Mouse (Mus musculus): ENCODE data around the gene Prdm16. TPM values are rescaled to one million over a fixed set of nuclear protein-coding genes. Genes with fewer than 3 reads are reported as not detected.
A peak's percentile ranks its signal among the peaks of the same experiment; 100 is the strongest.

Prdm16 gene
- polyA plus RNA-seq, 1 experiment from 2014 or later, result 12.6 TPM

DNA sequence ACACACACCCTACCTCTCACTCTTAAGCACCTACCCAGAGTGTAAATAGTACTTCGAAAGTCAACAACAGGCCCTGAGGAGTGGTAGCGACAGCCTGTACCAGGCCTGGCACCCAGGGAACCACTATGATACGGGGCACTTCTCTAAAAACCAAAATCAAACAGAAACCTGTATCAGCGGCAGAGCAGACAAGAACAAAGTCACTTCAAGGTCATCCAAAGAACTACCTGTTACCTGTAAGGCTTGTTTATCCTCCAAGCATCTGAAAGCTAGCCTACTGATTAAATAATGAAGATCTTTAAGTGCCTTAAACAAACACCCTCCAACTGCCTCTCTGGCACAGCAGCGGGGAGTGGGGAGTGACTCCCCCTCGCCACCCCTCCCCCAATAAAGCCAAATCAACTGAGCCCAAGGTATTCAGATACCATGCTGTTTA lies 110.3 kb downstream of the Prdm16 start:
- ATAC-seq, result no peak
- no peak overlapping the region for H3K4me2 ChIP-seq (ENCODE audit: low read length)
- no peak overlapping the region for H3K27ac ChIP-seq (ENCODE audit: low read depth, low read length)
- 85% methylated on average over 6 of the region's 6 CpGs for WGBS
- H3K9me3 ChIP-seq (ENCODE audit: control insufficient read depth, low read length), result no peaks in the 10 kb centered on the region
- H3K4me3 ChIP-seq (ENCODE audit: low read length), result no peak overlapping the region
- no peaks in the 10 kb centered on the region; the same call in 1 of the 2 replicates for H3K27me3 ChIP-seq (replicated peaks; ENCODE audit: control insufficient read depth, insufficient read depth, low read length)
- no peaks in the 10 kb centered on the region for H3K36me3 ChIP-seq (ENCODE audit: control insufficient read depth, insufficient read depth, low read length)
- no peak overlapping the region for H3K9ac ChIP-seq (ENCODE audit: low read depth, low read length)
- H3K4me1 ChIP-seq (ENCODE audit: control insufficient read depth, insufficient read depth, low read depth, low read length), result no peaks in the 10 kb centered on the region

DNA sequence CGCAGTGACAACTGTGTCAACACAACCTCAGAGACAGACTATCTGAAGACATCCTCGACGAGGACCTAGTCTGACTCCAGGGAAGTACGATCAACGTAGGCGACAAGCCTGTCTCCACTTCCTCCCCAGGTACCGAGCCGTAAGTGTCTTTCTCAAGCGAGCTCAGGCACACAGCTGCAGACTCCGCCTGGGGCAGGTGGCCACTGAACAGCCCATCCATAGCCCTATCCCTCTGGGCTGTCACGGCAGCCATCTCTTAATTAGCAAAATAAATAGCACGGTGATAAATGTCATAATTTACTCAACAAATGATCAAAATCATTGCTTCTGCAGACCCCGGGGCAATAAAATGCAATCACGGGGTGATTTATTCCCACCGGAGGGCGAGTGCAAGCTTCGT lies 112.8 kb downstream of the Prdm16 start:
- no peaks in the 10 kb centered on the region for H3K36me3 ChIP-seq (ENCODE audit: control insufficient read depth, insufficient read depth, low read length)
- ATAC-seq, result no peak
- no peak overlapping the region for H3K9ac ChIP-seq (ENCODE audit: low read depth, low read length)
- H3K4me2 ChIP-seq (ENCODE audit: low read length), result no peak overlapping the region
- H3K9me3 ChIP-seq (ENCODE audit: control insufficient read depth, low read length), result no peaks in the 10 kb centered on the region
- H3K4me1 ChIP-seq (ENCODE audit: control insufficient read depth, insufficient read depth, low read depth, low read length), result no peaks in the 10 kb centered on the region
- H3K27ac ChIP-seq (ENCODE audit: low read depth, low read length), result no peak overlapping the region
- peaks cover 3% of the 10 kb centered on the region; the same call in 1 of the 2 replicates for H3K27me3 ChIP-seq (replicated peaks; ENCODE audit: control insufficient read depth, insufficient read depth, low read length)
- WGBS, result 39% methylated on average over 17 of the region's 17 CpGs
- no peak overlapping the region for H3K4me3 ChIP-seq (ENCODE audit: low read length)

DNA sequence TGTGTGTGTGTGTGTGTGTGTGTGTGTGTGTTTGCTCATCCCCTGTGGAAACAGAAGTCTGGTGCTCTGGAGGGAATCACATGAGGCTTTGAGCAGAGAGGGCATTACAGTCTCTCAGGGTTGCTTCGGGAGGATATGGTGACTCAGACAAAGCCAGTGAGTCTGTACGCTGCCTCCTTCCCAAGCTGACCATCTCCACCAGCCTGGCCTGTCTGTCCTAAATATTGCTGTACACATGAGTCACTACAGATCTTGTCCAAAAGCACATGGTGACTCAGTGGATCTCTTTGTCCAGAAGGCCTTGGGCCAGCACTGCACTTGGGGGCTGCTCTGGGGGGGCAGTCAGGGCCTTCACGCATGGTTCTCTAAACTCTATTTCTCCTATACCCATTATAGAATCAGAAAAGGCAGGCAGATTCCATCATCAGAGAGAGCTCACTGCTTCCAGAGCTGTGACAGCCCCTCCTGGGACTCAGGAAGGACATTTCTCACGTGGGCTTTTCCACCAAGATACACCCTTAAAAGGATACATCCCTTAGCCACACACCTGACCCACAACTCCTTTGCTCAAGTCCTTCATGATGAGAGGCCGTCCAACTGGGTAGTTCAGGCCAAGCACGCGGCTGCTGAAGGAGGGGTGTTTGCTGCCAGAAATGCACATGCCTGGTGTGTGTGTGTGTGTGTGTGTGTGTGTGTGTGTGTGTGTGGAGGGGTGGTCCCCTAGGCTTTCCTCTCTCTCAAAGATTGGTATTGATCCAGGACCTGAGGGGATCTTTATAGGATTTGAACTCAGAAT lies 114.6 kb downstream of the Prdm16 start:
- no peaks in the 10 kb centered on the region for H3K9me3 ChIP-seq (ENCODE audit: control insufficient read depth, low read length)
- 86% methylated on average over 7 of the region's 7 CpGs for WGBS
- no peak overlapping the region for H3K9ac ChIP-seq (ENCODE audit: low read depth, low read length)
- no peaks in the 10 kb centered on the region for H3K36me3 ChIP-seq (ENCODE audit: control insufficient read depth, insufficient read depth, low read length)
- peaks cover 5% of the 10 kb centered on the region for H3K27me3 ChIP-seq (replicated peaks; ENCODE audit: control insufficient read depth, insufficient read depth, low read length)
- H3K27ac ChIP-seq (ENCODE audit: low read depth, low read length), result no peak overlapping the region
- H3K4me2 ChIP-seq (ENCODE audit: low read length), result no peak overlapping the region
- H3K4me1 ChIP-seq (ENCODE audit: control insufficient read depth, insufficient read depth, low read depth, low read length), result no peaks in the 10 kb centered on the region
- ATAC-seq, result no peak
- H3K4me3 ChIP-seq (ENCODE audit: low read length), result no peak overlapping the region

DNA sequence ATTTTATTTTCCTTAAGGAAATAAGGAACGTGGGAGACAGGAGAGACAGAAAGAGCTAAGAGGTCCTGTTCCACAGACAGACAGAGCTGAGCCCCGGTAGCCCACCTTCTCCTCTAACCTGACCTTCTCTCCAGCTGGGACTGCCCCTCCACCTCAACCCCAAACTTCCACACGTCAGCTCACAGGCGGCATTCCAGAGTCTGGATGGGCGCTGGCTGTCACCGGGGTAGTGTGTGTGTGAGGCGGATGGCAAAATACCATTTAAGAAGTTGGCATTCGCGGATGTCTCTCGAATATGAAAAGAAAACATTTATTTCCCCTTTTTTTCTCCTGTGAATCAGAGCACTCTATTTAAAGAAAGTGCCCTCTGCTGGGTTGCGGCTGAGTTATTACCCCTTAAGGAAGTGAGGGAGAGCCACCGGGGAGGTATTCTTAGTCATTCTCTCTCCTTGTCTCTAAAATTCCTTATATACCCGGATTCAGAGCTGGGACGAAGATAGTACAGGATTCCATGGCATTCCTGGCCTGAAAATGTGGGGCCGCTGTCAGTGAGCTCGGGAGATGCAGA lies 117.1 kb downstream of the Prdm16 start:
- H3K9ac ChIP-seq (ENCODE audit: low read depth, low read length), result no peak overlapping the region
- ATAC-seq, result no peak
- H3K4me3 ChIP-seq (ENCODE audit: low read length), result no peak overlapping the region
- no peaks in the 10 kb centered on the region for H3K9me3 ChIP-seq (ENCODE audit: control insufficient read depth, low read length)
- no peaks in the 10 kb centered on the region for H3K36me3 ChIP-seq (ENCODE audit: control insufficient read depth, insufficient read depth, low read length)
- H3K27me3 ChIP-seq (replicated peaks; ENCODE audit: control insufficient read depth, insufficient read depth, low read length), result peaks cover 5% of the 10 kb centered on the region; the same call in 1 of the 2 replicates
- WGBS, result 73% methylated on average over 16 of the region's 16 CpGs
- no peak overlapping the region for H3K27ac ChIP-seq (ENCODE audit: low read depth, low read length)
- H3K4me2 ChIP-seq (ENCODE audit: low read length), result no peak overlapping the region
- peaks cover 3% of the 10 kb centered on the region; the same call in 1 of the 2 replicates for H3K4me1 ChIP-seq (ENCODE audit: control insufficient read depth, insufficient read depth, low read depth, low read length)

DNA sequence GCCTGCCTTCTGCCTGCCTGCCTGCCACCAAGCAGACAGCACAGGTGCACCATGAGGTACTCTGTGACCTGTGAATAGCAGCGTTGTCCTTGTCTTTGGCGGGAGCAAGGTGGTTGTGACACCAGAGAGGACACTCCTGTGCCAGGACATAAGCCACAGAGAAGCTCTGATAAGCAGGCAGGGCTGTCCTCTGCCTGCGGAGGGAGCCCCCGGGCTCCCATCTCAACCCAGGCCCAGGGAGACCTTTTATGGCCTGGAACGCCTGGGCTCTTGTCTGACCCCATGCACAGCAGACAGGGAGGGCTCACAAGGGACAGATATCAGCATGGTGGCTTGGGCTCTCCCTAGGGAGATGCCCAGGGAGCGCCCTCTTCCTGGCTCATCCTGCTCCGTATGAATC lies 118.7 kb downstream of the Prdm16 start:
- no peak overlapping the region for H3K9ac ChIP-seq (ENCODE audit: low read depth, low read length)
- peaks cover 5% of the 10 kb centered on the region; the same call in 1 of the 2 replicates for H3K27me3 ChIP-seq (replicated peaks; ENCODE audit: control insufficient read depth, insufficient read depth, low read length)
- H3K36me3 ChIP-seq (ENCODE audit: control insufficient read depth, insufficient read depth, low read length), result no peaks in the 10 kb centered on the region
- H3K9me3 ChIP-seq (ENCODE audit: control insufficient read depth, low read length), result no peaks in the 10 kb centered on the region
- peaks cover 3% of the 10 kb centered on the region; the same call in 1 of the 2 replicates for H3K4me1 ChIP-seq (ENCODE audit: control insufficient read depth, insufficient read depth, low read depth, low read length)
- WGBS, result 85% methylated on average over 7 of the region's 7 CpGs
- H3K4me3 ChIP-seq (ENCODE audit: low read length), result no peak overlapping the region
- no peak overlapping the region for H3K27ac ChIP-seq (ENCODE audit: low read depth, low read length)
- H3K4me2 ChIP-seq (ENCODE audit: low read length), result no peak overlapping the region
- no peak for ATAC-seq

DNA sequence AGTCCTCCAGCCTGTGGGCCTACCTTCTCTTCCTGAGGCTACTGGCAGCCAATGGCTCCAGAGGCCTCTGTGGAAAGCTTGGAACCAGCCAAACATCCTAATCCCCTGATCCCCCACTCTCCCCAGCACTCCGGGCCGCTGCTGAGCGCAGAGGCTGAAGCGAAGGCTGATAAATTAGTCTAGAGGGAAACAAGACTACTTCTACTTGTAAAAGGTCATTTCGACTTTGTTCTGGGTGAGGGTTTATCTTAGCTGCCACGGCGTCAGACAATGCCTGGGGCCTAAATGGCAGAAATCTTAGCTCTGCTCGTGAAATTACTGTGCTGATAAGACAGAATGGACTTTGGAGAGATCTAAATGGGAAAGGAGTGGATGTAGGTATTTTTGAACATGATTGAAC lies 120.2 kb downstream of the Prdm16 start:
- no peak overlapping the region for H3K4me2 ChIP-seq (ENCODE audit: low read length)
- H3K36me3 ChIP-seq (ENCODE audit: control insufficient read depth, insufficient read depth, low read length), result no peaks in the 10 kb centered on the region
- peaks cover 3% of the 10 kb centered on the region; the same call in 1 of the 2 replicates for H3K4me1 ChIP-seq (ENCODE audit: control insufficient read depth, insufficient read depth, low read depth, low read length)
- H3K27me3 ChIP-seq (replicated peaks; ENCODE audit: control insufficient read depth, insufficient read depth, low read length), result peaks cover 6% of the 10 kb centered on the region
- no peak for ATAC-seq
- no peak overlapping the region for H3K4me3 ChIP-seq (ENCODE audit: low read length)
- H3K9me3 ChIP-seq (ENCODE audit: control insufficient read depth, low read length), result no peaks in the 10 kb centered on the region
- H3K9ac ChIP-seq (ENCODE audit: low read depth, low read length), result 0 out of 2 replicates have a peak overlapping the region, but pooled peaks have one; percentile 2
- WGBS, result 51% methylated on average over 8 of the region's 8 CpGs
- H3K27ac ChIP-seq (ENCODE audit: low read depth, low read length), result no peak overlapping the region

DNA sequence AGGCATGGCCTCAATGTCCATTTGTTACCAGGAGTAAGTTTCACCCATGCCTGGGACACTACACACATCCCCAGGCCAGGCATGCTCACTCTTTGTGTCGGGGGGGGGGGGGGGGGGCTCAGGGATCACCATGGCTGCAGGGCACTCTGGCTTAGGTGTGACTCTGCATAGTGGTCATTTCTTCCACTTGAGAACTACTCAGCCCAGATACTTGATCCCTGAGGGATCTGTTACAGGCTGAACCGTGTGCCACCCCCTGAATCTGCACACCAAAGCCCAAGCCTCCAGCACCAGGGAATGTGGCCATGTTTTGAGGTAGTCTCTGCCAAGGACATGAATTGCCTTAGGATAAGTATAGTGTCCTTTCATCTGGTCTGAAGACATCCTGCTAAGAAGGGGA lies 123.0 kb downstream of the Prdm16 start:
- Histone ChIP-seq H3K4me1 (ENCODE audit: control insufficient read depth, insufficient read depth, low read depth, low read length) (peaks cover 3% of the 10 kb centered on the region; the same call in 1 of the 2 replicates), H3K27me3 (replicated peaks; ENCODE audit: control insufficient read depth, insufficient read depth, low read length) (peaks cover 14% of the 10 kb centered on the region), H3K27ac (ENCODE audit: low read depth, low read length) (no peak overlapping the region), H3K36me3 (ENCODE audit: control insufficient read depth, insufficient read depth, low read length) (no peaks in the 10 kb centered on the region), H3K9me3 (ENCODE audit: control insufficient read depth, low read length) (no peaks in the 10 kb centered on the region), H3K4me2 (ENCODE audit: low read length) (no peak overlapping the region), H3K4me3 (ENCODE audit: low read length) (no peak overlapping the region), H3K9ac (ENCODE audit: low read depth, low read length) (no peak overlapping the region)
- 79% methylated on average over 2 of the region's 2 CpGs for WGBS
- ATAC-seq, result no peak

DNA sequence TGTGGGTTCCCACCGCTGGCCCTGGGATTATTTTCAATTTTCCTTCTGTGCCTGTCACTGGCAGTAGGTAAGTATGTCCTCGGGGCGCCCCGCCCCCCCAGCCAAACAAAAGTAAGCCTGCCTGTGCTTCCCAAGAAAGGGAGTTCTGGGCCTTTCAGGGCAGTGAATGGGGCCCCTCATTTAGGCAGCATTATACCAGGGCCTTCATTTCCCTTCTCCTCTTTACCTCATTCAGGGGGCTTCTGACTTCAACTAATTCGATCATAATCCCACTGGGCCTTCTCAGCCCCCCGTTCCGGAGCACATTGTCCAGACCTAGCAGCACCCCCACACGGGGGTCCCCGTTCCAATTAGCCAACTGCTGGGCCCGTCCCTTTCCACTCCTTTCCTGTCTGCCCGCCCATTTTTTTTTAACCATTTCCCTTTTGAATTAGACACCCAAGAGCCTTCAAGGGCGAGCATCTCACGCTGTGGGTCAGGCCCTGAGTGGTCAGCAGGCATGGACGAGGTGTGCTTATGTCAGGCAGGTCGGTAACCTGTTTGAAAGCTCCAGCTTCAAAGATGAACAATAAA lies 124.1 kb downstream of the Prdm16 start:
- Histone ChIP-seq H3K27ac (ENCODE audit: low read depth, low read length) (no peak overlapping the region), H3K36me3 (ENCODE audit: control insufficient read depth, insufficient read depth, low read length) (no peaks in the 10 kb centered on the region), H3K9ac (ENCODE audit: low read depth, low read length) (no peak overlapping the region), H3K9me3 (ENCODE audit: control insufficient read depth, low read length) (no peaks in the 10 kb centered on the region), H3K4me3 (ENCODE audit: low read length) (no peak overlapping the region), H3K4me1 (ENCODE audit: control insufficient read depth, insufficient read depth, low read depth, low read length) (peaks cover 3% of the 10 kb centered on the region; the same call in 1 of the 2 replicates), H3K27me3 (replicated peaks; ENCODE audit: control insufficient read depth, insufficient read depth, low read length) (peaks cover 20% of the 10 kb centered on the region), H3K4me2 (ENCODE audit: low read length) (no peak overlapping the region)
- ATAC-seq, result no peak
- WGBS, result 39% methylated on average over 15 of the region's 15 CpGs

DNA sequence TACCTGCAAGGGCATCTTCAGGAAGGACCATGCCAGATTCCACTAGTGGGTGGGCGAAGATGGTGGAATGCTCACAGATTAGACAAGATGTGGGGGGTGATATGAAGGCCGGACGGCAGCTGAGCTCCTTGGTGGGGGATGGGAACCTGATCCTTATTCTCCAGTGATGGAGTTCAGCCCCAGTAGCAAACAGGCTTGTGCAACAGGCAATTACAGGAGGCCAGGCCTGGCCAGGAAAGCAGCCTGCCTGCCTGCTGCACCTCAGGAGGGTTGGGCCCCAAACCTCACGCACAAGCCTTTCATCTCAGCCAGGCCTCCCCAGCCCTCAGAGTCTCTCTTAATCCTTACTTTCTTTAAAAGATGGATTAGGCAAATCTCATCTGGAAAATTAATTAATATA lies 124.9 kb downstream of the Prdm16 start:
- H3K9ac ChIP-seq (ENCODE audit: low read depth, low read length), result no peak overlapping the region
- H3K27ac ChIP-seq (ENCODE audit: low read depth, low read length), result no peak overlapping the region
- peaks cover 20% of the 10 kb centered on the region for H3K27me3 ChIP-seq (replicated peaks; ENCODE audit: control insufficient read depth, insufficient read depth, low read length)
- peaks cover 7% of the 10 kb centered on the region for H3K4me1 ChIP-seq (ENCODE audit: control insufficient read depth, insufficient read depth, low read depth, low read length)
- no peaks in the 10 kb centered on the region for H3K36me3 ChIP-seq (ENCODE audit: control insufficient read depth, insufficient read depth, low read length)
- ATAC-seq, result no peak
- H3K4me3 ChIP-seq (ENCODE audit: low read length), result no peak overlapping the region
- H3K4me2 ChIP-seq (ENCODE audit: low read length), result no peak overlapping the region
- H3K9me3 ChIP-seq (ENCODE audit: control insufficient read depth, low read length), result no peaks in the 10 kb centered on the region
- WGBS, result 54% methylated on average over 4 of the region's 4 CpGs

Measured in hindbrain, embryonic 16.5 days (tissue).